Mouse (Mus musculus) kidney, postnatal 10 days (tissue): ENCODE measurements around the gene Arnt2.
A peak's percentile ranks its signal among the peaks of the same experiment; 100 is the strongest.

ENCODE experiments used
- DNase-seq: peaks from one replicate; pipeline ENCODE4 v3.0.0; 2021; ENCODE audit warnings: mixed read lengths

Gene Arnt2

GRCm38 (mm10) chr7:84284974-84285373 lies 125.0 kb downstream of the Arnt2 start:
- DNase-seq, result no peak

- no peak for DNase-seq
Observed at GRCm38 (mm10) chr7:84282231-84282630, 127.7 kb downstream of the Arnt2 start.

GRCm38 (mm10) chr7:84279231-84279630 lies 130.7 kb downstream of the Arnt2 start:
- DNase-seq, result no peak

GRCm38 (mm10) chr7:84275312-84275711 lies 134.7 kb downstream of the Arnt2 start:
- no peak for DNase-seq

- no peak for DNase-seq
Observed at GRCm38 (mm10) chr7:84273930-84274329, 136.0 kb downstream of the Arnt2 start.

GRCm38 (mm10) chr7:84272206-84272818 lies 137.7 kb downstream of the Arnt2 start:
- DNase-seq, result peak; percentile 91

GRCm38 (mm10) chr7:84271429-84271828 lies 138.5 kb downstream of the Arnt2 start:
- DNase-seq, result peak; percentile 30

GRCm38 (mm10) chr7:84263466-84263865 lies 146.5 kb downstream of the Arnt2 start:
- DNase-seq, result no peak

GRCm38 (mm10) chr7:84261341-84261740 lies 148.6 kb downstream of the Arnt2 start:
- DNase-seq, result no peak

- DNase-seq, result no peak
Observed at GRCm38 (mm10) chr7:84260401-84260800, 149.6 kb downstream of the Arnt2 start.

GRCm38 (mm10) chr7:84259309-84259985 lies 150.5 kb downstream of the Arnt2 start:
- DNase-seq, result peak; percentile 49

GRCm38 (mm10) chr7:84256661-84257060 lies 153.3 kb downstream of the Arnt2 start:
- no peak for DNase-seq

GRCm38 (mm10) chr7:84256245-84256644 lies 153.7 kb downstream of the Arnt2 start:
- no peak for DNase-seq

- DNase-seq, result no peak
Observed at GRCm38 (mm10) chr7:84254916-84255315, 155.1 kb downstream of the Arnt2 start.

GRCm38 (mm10) chr7:84254311-84254710 lies 155.7 kb downstream of the Arnt2 start:
- no peak for DNase-seq

- no peak for DNase-seq
Observed at GRCm38 (mm10) chr7:84251667-84252066, 158.3 kb downstream of the Arnt2 start.

- DNase-seq, result no peak
Observed at GRCm38 (mm10) chr7:84250736-84251135, 159.2 kb downstream of the Arnt2 start.

- no peak for DNase-seq
Observed at GRCm38 (mm10) chr7:84249951-84250350, 160.0 kb downstream of the Arnt2 start.

- peak; percentile 46 for DNase-seq
Observed at GRCm38 (mm10) chr7:84249381-84249780, 160.6 kb downstream of the Arnt2 start.

GRCm38 (mm10) chr7:84247960-84248665 lies 161.9 kb downstream of the Arnt2 start:
- DNase-seq, result no peak

GRCm38 (mm10) chr7:84246878-84247277 lies 163.1 kb downstream of the Arnt2 start:
- DNase-seq, result no peak

- no peak for DNase-seq
Observed at GRCm38 (mm10) chr7:84246093-84246492, 163.9 kb downstream of the Arnt2 start.

GRCm38 (mm10) chr7:84240406-84240805 lies 169.6 kb downstream of the Arnt2 start:
- DNase-seq, result no peak

GRCm38 (mm10) chr7:84237655-84238054 lies 172.3 kb downstream of the Arnt2 start:
- no peak for DNase-seq
